Mouse (Mus musculus): ENCODE data around the gene Cfap97d2. TPM values are rescaled to one million over a fixed set of nuclear protein-coding genes. Genes with fewer than 3 reads are reported as not detected.

The Cfap97d2 gene
- polyA plus RNA-seq, 1 experiment from 2014 or later, result not detected

DNA sequence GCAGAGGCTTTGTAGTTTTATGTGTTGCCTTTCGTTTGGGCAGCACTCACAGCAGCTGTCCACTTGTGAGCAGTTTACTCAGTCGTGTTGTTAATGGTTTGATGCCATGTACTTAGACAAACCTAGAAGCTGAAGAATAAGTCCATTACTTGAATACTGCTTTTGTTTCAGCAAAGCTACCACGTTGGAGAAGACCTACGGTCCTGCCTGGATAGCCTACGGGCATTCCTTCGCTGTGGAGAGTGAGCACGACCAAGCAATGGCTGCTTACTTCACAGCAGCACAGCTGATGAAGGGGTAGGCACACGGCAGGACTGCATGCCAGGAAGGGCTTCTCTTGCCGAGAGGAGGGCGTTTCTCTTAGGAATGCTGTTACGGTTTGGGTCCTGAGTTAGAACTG is 63.5 kb downstream of the Cfap97d2 start:
- no peaks in the 10 kb centered on the region for H3K9me3 ChIP-seq (ENCODE audit: control insufficient read depth, low read length)
- H3K9ac ChIP-seq (ENCODE audit: low read length), result no peak overlapping the region
- H3K27me3 ChIP-seq (ENCODE audit: control insufficient read depth, insufficient read depth, low read length), result no peaks in the 10 kb centered on the region
- no peak for DNase-seq (ENCODE audit: low spot score)
- peaks cover 44% of the 10 kb centered on the region for H3K36me3 ChIP-seq (ENCODE audit: control insufficient read depth, insufficient read depth, low read length)
- H3K4me3 ChIP-seq (ENCODE audit: low read depth, low read length), result no peak overlapping the region
- WGBS, result 89% methylated on average over 11 of the region's 11 CpGs
- no peaks in the 10 kb centered on the region for H3K4me1 ChIP-seq (ENCODE audit: control insufficient read depth, insufficient read depth, low read length)
- no peak for ATAC-seq (ENCODE audit: insufficient number of reproducible peaks, low FRiP score, low TSS enrichment, low read depth)
- H3K4me2 ChIP-seq (ENCODE audit: low read depth, severe bottlenecking), result no peak overlapping the region
- no peak overlapping the region for H3K27ac ChIP-seq (replicated peaks; ENCODE audit: low read depth, low read length)

- Histone ChIP-seq H3K27me3 (ENCODE audit: control insufficient read depth, insufficient read depth, low read length) (no peaks in the 10 kb centered on the region), H3K9ac (ENCODE audit: low read length) (no peak overlapping the region), H3K9me3 (ENCODE audit: control insufficient read depth, low read length) (no peaks in the 10 kb centered on the region), H3K4me2 (ENCODE audit: low read depth, severe bottlenecking) (no peak overlapping the region), H3K4me3 (ENCODE audit: low read depth, low read length) (no peak overlapping the region), H3K27ac (replicated peaks; ENCODE audit: low read depth, low read length) (no peak overlapping the region), H3K36me3 (ENCODE audit: control insufficient read depth, insufficient read depth, low read length) (peaks cover 18% of the 10 kb centered on the region), H3K4me1 (ENCODE audit: control insufficient read depth, insufficient read depth, low read length) (no peaks in the 10 kb centered on the region)
- ATAC-seq (ENCODE audit: insufficient number of reproducible peaks, low FRiP score, low TSS enrichment, low read depth) (no peak), DNase-seq (ENCODE audit: low spot score) (no peak)
- 93% methylated on average over 3 of the region's 3 CpGs for WGBS
Observed at GRCm38 (mm10) chr8:13780536-13780935, 74.8 kb downstream of the Cfap97d2 start.

- peak within 1 kb of the TSS; percentile 93 for H3K27ac ChIP-seq (replicated peaks; ENCODE audit: low read depth, low read length)
- H3K9me3 ChIP-seq (ENCODE audit: control insufficient read depth, low read length), result no peaks in the 10 kb centered on the region
- no peaks in the 10 kb centered on the region for H3K27me3 ChIP-seq (ENCODE audit: control insufficient read depth, insufficient read depth, low read length)
- H3K36me3 ChIP-seq (ENCODE audit: control insufficient read depth, insufficient read depth, low read length), result peaks cover 8% of the 10 kb centered on the region; the same call in 1 of the 2 replicates
- peak within 1 kb of the TSS; percentile 68 for H3K4me2 ChIP-seq (ENCODE audit: low read depth, severe bottlenecking)
- H3K4me1 ChIP-seq (ENCODE audit: control insufficient read depth, insufficient read depth, low read length), result no peaks in the 10 kb centered on the region
- under 1% methylated on average over 46 of the region's 47 CpGs for WGBS
- ATAC-seq (ENCODE audit: insufficient number of reproducible peaks, low FRiP score, low TSS enrichment, low read depth) (peak; percentile 90), DNase-seq (ENCODE audit: low spot score) (peak; percentile 97)
- peak within 1 kb of the TSS; percentile 97 for H3K9ac ChIP-seq (ENCODE audit: low read length)
- peak within 1 kb of the TSS; percentile 70 for H3K4me3 ChIP-seq (ENCODE audit: low read depth, low read length)
Observed at GRCm38 (mm10) chr8:13785250-13785763, 79.6 kb downstream of the Cfap97d2 start, which contains the start of gene Upf3a. TSS of gene Upf3a (plus strand) at chr8:13785615.

DNA sequence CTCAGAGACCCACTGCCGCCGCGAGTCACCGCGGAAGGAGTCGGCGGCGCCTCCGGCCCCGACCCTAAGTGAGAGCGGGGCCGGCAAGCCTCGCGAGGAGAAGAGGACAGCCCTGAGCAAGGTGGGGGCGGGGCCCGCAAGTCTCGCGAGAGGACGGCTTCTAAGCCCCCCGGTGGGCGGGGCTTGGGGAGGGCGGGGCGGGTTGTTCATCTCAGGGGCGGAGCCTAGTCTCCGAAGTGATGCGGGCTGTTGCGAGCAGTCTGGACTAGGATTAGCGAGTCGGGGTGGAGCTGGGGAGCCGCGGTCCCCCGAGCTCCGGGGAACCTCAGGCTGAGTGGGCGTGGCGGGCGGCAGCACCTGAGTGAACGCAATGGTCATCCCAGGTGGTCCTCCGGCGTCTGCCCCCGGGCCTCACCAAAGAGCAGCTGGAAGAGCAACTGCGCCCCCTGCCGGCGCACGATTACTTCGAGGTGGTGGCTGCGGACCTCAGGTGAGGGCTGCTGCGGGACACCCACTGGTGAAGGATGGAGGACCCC is 80.1 kb downstream of the Cfap97d2 start:
- DNase-seq (ENCODE audit: low spot score), result peak; percentile 98
- Histone ChIP-seq H3K9me3 (ENCODE audit: control insufficient read depth, low read length) (no peaks in the 10 kb centered on the region), H3K9ac (ENCODE audit: low read length) (peak overlapping the region; percentile 97), H3K36me3 (ENCODE audit: control insufficient read depth, insufficient read depth, low read length) (peaks cover 6% of the 10 kb centered on the region; the same call in 1 of the 2 replicates), H3K4me1 (ENCODE audit: control insufficient read depth, insufficient read depth, low read length) (no peaks in the 10 kb centered on the region), H3K27ac (replicated peaks; ENCODE audit: low read depth, low read length) (peak overlapping the region; percentile 93), H3K27me3 (ENCODE audit: control insufficient read depth, insufficient read depth, low read length) (no peaks in the 10 kb centered on the region), H3K4me3 (ENCODE audit: low read depth, low read length) (peak overlapping the region; percentile 70), H3K4me2 (ENCODE audit: low read depth, severe bottlenecking) (peak overlapping the region; percentile 68)
- ATAC-seq (ENCODE audit: insufficient number of reproducible peaks, low FRiP score, low TSS enrichment, low read depth), result peak; percentile 94
- under 1% methylated on average over 45 of the region's 47 CpGs for WGBS

GRCm38 (mm10) chr8:13789606-13790005 is 83.9 kb downstream of the Cfap97d2 start:
- no peak for DNase-seq (ENCODE audit: low spot score)
- no peaks in the 10 kb centered on the region for H3K27me3 ChIP-seq (ENCODE audit: control insufficient read depth, insufficient read depth, low read length)
- H3K27ac ChIP-seq (replicated peaks; ENCODE audit: low read depth, low read length), result no peak overlapping the region
- no peak for ATAC-seq (ENCODE audit: insufficient number of reproducible peaks, low FRiP score, low TSS enrichment, low read depth)
- no peaks in the 10 kb centered on the region for H3K4me1 ChIP-seq (ENCODE audit: control insufficient read depth, insufficient read depth, low read length)
- H3K9me3 ChIP-seq (ENCODE audit: control insufficient read depth, low read length), result no peaks in the 10 kb centered on the region
- no peak overlapping the region for H3K9ac ChIP-seq (ENCODE audit: low read length)
- WGBS, result 91% methylated on average over 8 of the region's 8 CpGs
- peaks cover 4% of the 10 kb centered on the region; the same call in 1 of the 2 replicates for H3K36me3 ChIP-seq (ENCODE audit: control insufficient read depth, insufficient read depth, low read length)
- H3K4me3 ChIP-seq (ENCODE audit: low read depth, low read length), result no peak overlapping the region
- no peak overlapping the region for H3K4me2 ChIP-seq (ENCODE audit: low read depth, severe bottlenecking)

Other genes with a start within 250 kb of the Cfap97d2 start
- 3.2 and 3.6 TPM in 2 replicates for gene Gas6, start 211.4 kb upstream of the Cfap97d2 start, polyA plus RNA-seq (2014; fragmentation: Nextera tagmentation; extraction: Ambion mirVana)
- gene 1700029H14Rik, start 143.4 kb upstream of the Cfap97d2 start, polyA plus RNA-seq (2014; fragmentation: Nextera tagmentation; extraction: Ambion mirVana), result not detected in 2 replicates
- 16.6 and 19.8 TPM in 2 replicates for gene Rasa3, start 28.3 kb upstream of the Cfap97d2 start, polyA plus RNA-seq (2014; fragmentation: Nextera tagmentation; extraction: Ambion mirVana)
- gene Cdc16, start 51.8 kb downstream of the Cfap97d2 start, polyA plus RNA-seq (2014; fragmentation: Nextera tagmentation; extraction: Ambion mirVana), result 246 and 251 TPM in 2 replicates
- 43.7 and 46.2 TPM in 2 replicates for gene Upf3a, start 79.7 kb downstream of the Cfap97d2 start, polyA plus RNA-seq (2014; fragmentation: Nextera tagmentation; extraction: Ambion mirVana)
- not detected in 2 replicates for gene AF366264, start 132.5 kb downstream of the Cfap97d2 start, polyA plus RNA-seq (2014; fragmentation: Nextera tagmentation; extraction: Ambion mirVana)
- gene Champ1, start 163.8 kb downstream of the Cfap97d2 start, polyA plus RNA-seq (2014; fragmentation: Nextera tagmentation; extraction: Ambion mirVana), result 49.3 and 52.2 TPM in 2 replicates
- gene Coprs, start 184.4 kb downstream of the Cfap97d2 start, polyA plus RNA-seq (2014; fragmentation: Nextera tagmentation; extraction: Ambion mirVana), result 81.5 and 86.0 TPM in 2 replicates

Measured in limb, embryonic 11.5 days (tissue).